Mouse (Mus musculus) erythroid progenitor cell, adult 5-6 weeks (primary cell): ENCODE results near the gene Myh11. TPM values are rescaled to one million over a fixed set of nuclear protein-coding genes. Genes with fewer than 3 reads are reported as not detected.

ENCODE experiments used
- ATAC-seq: replicated peaks from 2 replicates; pipeline ENCODE4 v1.8.0; 2016; ENCODE audit warnings: moderate number of reproducible peaks, mild to moderate bottlenecking, moderate TSS enrichment, inconsistent platforms; ENCODE audit not compliant: poor library complexity, low FRiP score, severe bottlenecking
- total RNA-seq, 2 experiments: library from RNA; stranded (forward) in 1 of 2; stranded (reverse) in 1 of 2; fragments of 150-400 nt in 1 of 2; fragments of 186-747, 209-891 nt in 1 of 2; gene quantifications; 2 replicates each; pipeline versions ENCODE4 v1.2.3 to v1.2.4; 2015 to 2017; ENCODE audit warnings: low replicate concordance in 2 of 2

Myh11 gene
- total RNA-seq, 2 experiments from 2014 or later: under 0.01 TPM; not detected in 1

DNA sequence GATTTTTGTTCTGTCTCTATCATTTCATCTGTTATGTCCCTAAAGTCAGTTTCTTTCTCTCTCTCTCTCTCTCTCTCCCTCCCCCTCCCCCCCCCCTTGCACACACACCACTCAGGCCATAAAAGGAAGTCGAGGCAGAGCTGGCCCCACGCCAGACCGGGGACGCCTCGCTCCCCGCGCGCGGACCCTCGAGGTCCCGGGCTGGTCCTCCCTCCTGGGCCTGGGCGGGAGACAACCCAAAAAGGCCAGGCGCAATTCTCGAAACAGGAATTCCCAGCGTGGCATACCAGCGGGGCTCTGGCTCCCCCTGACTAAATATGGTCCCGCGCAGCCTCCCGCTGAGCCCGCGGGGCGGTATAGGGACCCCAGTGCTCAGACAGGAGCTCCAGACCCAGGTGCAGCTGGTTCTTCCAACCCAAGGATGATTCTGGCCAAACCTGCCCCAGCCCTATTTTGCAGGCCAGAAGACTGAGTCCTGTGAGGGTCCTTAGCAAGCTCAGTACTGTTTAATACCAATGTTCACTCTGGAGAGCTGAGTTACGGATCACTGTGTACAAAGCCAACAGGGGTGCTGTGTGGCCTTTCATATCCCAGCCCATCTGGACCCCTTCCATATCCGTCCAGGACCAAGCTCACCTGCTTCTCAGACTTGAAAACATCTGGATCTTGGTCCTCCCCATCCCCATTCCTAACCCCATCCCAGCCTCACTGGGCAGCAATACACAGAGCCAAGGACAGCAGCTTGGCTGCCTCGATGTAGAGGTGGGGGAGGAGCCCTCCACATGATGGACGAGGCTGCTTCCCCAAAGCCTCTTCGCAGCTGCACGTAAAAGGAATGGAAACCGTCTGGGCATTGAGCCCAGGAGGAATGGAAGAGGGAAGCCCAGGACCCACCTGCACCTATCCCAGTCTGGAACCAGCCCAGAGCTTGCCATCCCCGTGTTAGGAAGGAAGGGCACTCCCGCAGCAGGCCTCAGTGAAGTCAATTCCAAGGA is 1.3 kb upstream of the Myh11 start:
- no peak for ATAC-seq

DNA sequence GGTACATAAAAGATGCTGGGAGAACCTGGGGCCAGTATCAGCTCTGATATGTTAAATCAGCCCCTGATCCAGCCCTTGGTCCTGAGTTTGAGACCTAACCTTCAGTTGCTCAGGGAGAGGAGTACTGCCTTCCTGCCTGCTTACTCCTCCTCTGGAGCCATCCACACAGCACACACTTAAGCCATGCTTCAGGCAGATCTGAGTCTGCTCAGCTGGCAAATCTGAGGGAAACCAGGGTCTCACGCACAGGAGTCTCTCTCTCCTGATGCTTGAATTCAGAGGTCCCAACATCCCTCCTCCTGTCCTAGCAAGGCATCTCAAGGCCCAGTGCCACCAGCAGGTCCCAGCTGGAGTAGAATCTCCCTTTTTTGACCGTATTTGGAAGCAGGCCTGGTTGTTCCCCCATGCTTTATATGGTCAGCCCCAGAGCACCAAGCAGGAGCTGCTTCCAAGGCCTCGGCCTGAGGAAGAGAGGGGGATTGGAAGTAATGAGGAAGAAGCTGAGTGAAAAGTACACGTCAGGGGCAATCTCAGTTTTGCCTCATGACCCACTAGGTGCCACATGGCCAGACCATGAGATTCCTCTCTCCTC is 18.7 kb downstream of the Myh11 start:
- no peak for ATAC-seq

GRCm38 (mm10) chr16:14265203-14265920 is 25.8 kb downstream of the Myh11 start:
- ATAC-seq: no peak

- no peak for ATAC-seq
Observed at GRCm38 (mm10) chr16:14264504-14264903, 26.7 kb downstream of the Myh11 start.

DNA sequence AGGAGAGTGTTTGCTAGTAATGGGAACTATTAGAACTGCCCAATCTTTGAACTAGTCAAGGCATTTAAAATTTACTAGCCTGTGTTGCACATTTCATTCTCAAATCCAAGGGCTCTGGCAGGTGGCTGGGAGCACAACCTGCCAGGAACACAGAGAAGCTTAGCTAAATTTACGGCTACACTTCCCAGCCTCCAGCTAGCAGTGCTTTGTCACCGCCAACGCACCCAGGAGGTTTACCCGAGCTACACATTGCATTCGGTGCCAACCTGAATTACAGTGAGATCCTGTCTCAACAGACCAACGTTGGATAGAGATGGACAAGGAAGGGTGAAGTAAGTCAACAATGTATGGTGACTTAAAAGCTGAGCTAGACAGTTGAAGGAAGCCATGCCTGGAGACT is 27.9 kb downstream of the Myh11 start:
- no peak for ATAC-seq

DNA sequence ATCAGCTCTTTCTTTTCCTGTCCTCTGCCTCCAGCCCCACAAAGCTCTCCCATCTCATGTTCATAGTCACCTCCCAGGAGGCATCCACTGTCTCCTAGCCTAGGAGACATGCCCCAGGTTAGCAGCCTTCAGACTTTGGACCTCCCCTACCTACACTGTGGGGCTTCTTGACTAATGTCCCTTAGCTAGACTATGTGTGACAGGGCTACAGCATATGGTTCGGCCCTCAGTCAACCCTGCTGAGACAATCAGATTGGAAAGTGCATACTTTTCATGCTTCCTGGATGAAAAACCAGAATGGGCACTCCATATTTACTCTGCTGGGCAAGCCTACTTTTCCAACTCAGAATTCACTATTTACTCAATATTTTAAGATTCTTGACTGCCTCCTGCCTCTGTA is 28.8 kb downstream of the Myh11 start:
- no peak for ATAC-seq

DNA sequence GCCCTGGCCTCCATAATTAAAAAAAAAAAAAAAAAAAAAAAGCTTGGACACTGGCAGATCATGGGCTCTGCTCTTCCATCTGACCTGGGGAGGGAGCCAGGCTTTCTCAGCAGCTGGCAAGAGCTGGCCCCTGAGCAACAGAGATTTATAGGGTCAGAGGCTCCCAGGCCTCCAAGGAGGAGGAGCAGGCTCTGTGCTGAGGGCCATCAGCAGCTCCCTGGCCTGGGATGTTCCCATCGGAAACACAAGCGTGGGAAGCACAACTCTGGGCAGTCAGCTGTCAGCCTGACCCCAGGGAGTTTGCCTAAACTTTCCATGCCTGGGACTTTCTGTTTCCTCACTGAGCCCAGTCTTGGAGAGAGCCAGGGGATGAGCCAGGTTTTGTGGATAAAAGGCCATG is 32.3 kb downstream of the Myh11 start:
- no peak for ATAC-seq

DNA sequence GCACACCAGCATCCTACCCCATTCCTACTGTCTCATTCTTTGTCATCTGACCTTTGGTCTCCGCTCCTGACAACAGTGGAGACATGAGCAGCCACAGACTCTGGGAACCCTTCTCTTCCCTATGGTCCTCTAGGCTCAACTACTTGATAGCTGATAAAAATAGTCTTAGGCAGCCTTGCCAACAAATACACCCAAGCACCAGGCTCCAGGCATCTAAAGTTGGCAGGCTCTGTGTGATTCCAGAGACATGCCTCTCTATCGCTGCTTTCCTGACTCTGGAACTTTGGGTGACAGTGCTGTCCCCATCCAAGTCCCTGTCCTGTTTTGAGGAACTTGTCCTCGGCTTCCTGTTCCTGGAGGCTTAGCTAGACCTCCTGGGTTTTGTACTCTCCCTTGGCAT is 37.6 kb downstream of the Myh11 start:
- ATAC-seq: no peak

- no peak for ATAC-seq
Observed at GRCm38 (mm10) chr16:14252877-14253276, 38.3 kb downstream of the Myh11 start.

GRCm38 (mm10) chr16:14249913-14250312 is 41.3 kb downstream of the Myh11 start:
- ATAC-seq: no peak

- ATAC-seq: no peak
Observed at GRCm38 (mm10) chr16:14242553-14242952, 48.6 kb downstream of the Myh11 start.

GRCm38 (mm10) chr16:14242059-14242458 is 49.1 kb downstream of the Myh11 start:
- no peak for ATAC-seq

GRCm38 (mm10) chr16:14237100-14237723 is 54.0 kb downstream of the Myh11 start:
- peak; percentile 73 for ATAC-seq

DNA sequence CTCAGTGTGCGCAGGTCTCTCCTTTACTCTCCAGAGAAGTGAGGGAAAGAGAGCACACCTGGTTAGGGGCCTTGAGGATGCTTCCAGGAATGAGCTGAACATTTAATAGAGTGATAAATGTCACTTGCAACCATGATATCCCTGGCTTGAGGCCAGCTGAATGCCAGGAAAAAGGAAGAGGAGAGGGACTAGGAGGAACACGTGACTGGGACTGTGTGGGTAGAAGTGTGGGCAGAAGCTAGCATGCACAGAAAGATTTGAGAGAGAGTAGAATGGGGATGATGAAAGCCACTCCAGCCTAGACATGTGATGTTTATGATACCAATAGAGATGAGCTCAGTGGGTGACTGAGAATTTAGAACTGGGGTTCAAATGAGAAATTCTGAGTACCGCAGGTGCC is 76.0 kb downstream of the Myh11 start:
- no peak for ATAC-seq

DNA sequence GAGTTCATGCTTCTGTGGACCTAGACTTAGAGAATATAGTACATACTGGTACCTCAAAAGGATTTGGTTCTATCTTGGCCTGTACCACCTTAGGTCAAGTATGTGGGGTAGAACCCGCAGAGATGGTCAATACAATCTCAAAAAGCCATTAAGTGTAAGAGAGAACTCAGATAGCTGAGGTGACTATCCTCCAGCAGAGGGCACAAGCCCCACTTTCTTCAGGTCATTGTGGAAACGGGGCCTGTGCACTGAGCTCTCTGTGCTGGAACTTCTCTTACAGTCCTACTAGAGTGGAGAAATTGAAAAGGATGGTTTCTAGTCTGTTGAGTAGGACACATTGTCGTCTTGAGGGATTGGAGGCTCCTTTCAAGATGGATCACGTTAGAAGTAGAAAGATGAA is 92.4 kb downstream of the Myh11 start:
- ATAC-seq: no peak

DNA sequence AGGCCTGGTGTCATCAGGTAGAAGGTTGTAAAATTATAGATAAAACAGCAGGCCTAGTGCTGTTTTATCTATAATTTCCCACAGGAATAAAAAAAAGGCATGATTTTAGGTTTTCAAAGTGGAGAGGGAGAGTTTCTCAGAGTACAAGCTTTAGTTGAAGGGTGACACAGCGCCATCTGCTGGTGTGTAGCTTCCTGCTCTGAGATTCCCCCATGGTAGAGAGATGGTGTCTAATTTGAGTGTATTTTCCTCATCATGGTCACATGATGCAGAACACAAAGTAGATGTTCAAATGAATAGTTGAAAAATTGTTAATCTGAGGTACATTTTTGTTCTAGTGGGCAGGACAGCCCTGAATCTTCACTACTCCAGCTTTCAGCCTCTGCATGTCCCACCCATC is 95.7 kb downstream of the Myh11 start:
- no peak for ATAC-seq

- ATAC-seq: no peak
Observed at GRCm38 (mm10) chr16:14194164-14194950, 96.8 kb downstream of the Myh11 start.

DNA sequence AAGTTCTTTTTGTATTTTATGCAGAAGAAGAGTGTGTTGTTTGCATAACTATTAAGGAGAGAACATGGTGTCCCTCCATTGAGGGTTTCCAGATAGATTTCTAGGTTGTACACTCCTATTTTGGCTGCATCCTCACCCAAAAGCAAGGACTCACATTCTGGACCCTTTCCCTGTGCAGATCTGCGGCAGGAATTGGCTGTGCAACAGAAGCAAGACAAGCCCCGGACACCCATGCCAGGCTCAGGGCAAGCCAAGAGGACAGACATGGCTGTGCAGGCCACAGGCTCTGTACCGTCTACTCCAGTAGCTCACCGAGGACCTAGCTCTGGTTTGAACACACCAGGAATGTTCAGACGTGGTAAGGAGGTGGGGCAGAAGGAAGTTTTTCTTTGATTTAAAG is 105.7 kb downstream of the Myh11 start:
- ATAC-seq: no peak

DNA sequence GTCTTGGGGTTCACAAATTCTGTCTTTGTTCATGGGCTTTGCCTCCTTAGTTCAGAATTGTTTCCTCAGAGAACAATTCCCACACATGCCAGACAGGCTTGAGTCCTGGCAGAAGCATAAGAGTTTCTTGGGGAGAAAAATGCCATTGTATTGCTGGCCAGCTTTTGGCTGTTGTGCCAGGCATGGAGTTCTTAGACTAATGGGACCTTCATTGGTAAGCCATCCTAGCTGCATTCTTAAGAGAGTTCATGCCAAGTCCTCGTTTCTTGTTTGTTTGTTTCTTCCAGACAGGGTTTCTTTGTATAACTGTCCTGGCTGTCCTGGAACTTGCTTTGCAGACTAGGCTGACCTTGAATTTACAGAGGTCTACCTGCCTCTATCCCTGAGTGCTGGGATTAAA is 107.3 kb downstream of the Myh11 start:
- no peak for ATAC-seq
